Mouse (Mus musculus) heart, postnatal 25 days (tissue): ENCODE results near the gene Rcsd1. TPM values are rescaled to one million over a fixed set of nuclear protein-coding genes. Genes with fewer than 3 reads are reported as not detected.

Experiments used
- DNase-seq: peaks from one replicate; pipeline ENCODE4 v3.0.0; 2022; ENCODE audit warnings: low spot score
- intact Hi-C: fragments of 180-260 bp; cut with DNase I; formaldehyde crosslinking; loops from one replicate; pipeline ENCODE4 v1.15.1; 2025
- microRNA-seq: library from miRNA; unstranded; fragments of <30 nt; microRNA quantifications from one replicate; pipeline ENCODE4 v1.2.0, GENCODE M21; 2022
- total RNA-seq, 2 experiments: library from RNA; stranded (reverse); gene quantifications; 2 replicates each; pipeline ENCODE4 v1.2.3; 2021

The Rcsd1 gene
- total RNA-seq, 2 experiments from 2014 or later, result 79.6 to 81.5 TPM

GRCm38 (mm10) chr1:165608904-165609303 is 100.7 kb downstream of the Rcsd1 start:
- no peak for DNase-seq
- intact Hi-C loops, result no loop called here

GRCm38 (mm10) chr1:165605774-165606173 is 103.8 kb downstream of the Rcsd1 start:
- DNase-seq, result no peak
- intact Hi-C loops, result no loop called here

GRCm38 (mm10) chr1:165605108-165605507 is 104.4 kb downstream of the Rcsd1 start:
- intact Hi-C loops, result no loop called here
- DNase-seq, result no peak

GRCm38 (mm10) chr1:165604203-165604602 is 105.4 kb downstream of the Rcsd1 start:
- intact Hi-C loops, result no loop called here
- no peak for DNase-seq

GRCm38 (mm10) chr1:165603218-165603617 is 106.3 kb downstream of the Rcsd1 start:
- no peak for DNase-seq
- intact Hi-C loops, result no loop called here

- no peak for DNase-seq
- intact Hi-C loops, result no loop called here
These were observed 107.7 kb downstream of the Rcsd1 start for GRCm38 (mm10) chr1:165601775-165602280.

Small RNA genes within 50 kb of the gene (microRNA-seq; reads per million reads assigned to microRNA genes)
- gene Gm44458, result not detected

Other genes with a start within 250 kb of the Rcsd1 start
- gene Dcaf6, start 249.3 kb downstream of the Rcsd1 start, total RNA-seq, result 10 to 100 TPM; 91.3 to 94.1 TPM
- gene Mpc2, start 249.1 kb downstream of the Rcsd1 start, total RNA-seq, result 100 to 1,000 TPM; 640 to 653 TPM
- under 1 TPM in 1 of 2 experiments, not detected in 1; 0.22 TPM for gene Adcy10, start 224.6 kb downstream of the Rcsd1 start, total RNA-seq
- gene Mpzl1, start 75.2 kb downstream of the Rcsd1 start, total RNA-seq, result 10 to 100 TPM; 20.8 to 20.9 TPM
- 10 to 100 TPM; 64.4 to 68.6 TPM for gene Creg1, start 54.0 kb upstream of the Rcsd1 start, total RNA-seq
- gene Cd247, start 78.9 kb upstream of the Rcsd1 start, total RNA-seq, result under 1 TPM; 0.39 to 0.60 TPM